Mouse (Mus musculus) spleen, adult 2 months (tissue): ENCODE measurements around the gene Rnf212b. TPM values are rescaled to one million over a fixed set of nuclear protein-coding genes. Genes with fewer than 3 reads are reported as not detected.
A peak's percentile ranks its signal among the peaks of the same experiment; 100 is the strongest.

Experiments
- DNase-seq, 2 experiments: peaks; one replicate each; pipeline versions ENCODE4 v3.0.0 to v3.0.0-alpha.2; 2012 to 2021; ENCODE audit warnings: low spot score in 2 of 2, low read depth in 1 of 2
- H3K27ac ChIP-seq: fragments of 200-500 bp; 2 replicates; pipeline ENCODE4 v1.5.1; 2012; ENCODE audit warnings: low read length, inconsistent platforms; ENCODE audit not compliant: insufficient read depth
- H3K27me3 ChIP-seq: fragments of 200-500 bp; 2 replicates; pipeline ENCODE4 v1.6.1; 2012; ENCODE audit warnings: mild to moderate bottlenecking, moderate library complexity, low read length, inconsistent platforms; ENCODE audit not compliant: control insufficient read depth, insufficient read depth
- H3K36me3 ChIP-seq: fragments of 200-500 bp; 2 replicates; pipeline ENCODE4 v1.6.1; 2012; ENCODE audit warnings: mild to moderate bottlenecking, low read length, inconsistent platforms; ENCODE audit not compliant: control insufficient read depth, insufficient read depth
- H3K4me1 ChIP-seq: fragments of 200-500 bp; 2 replicates; pipeline ENCODE4 v1.6.1; 2011; ENCODE audit warnings: inconsistent platforms; ENCODE audit not compliant: control insufficient read depth, insufficient read depth, insufficient read length
- H3K4me3 ChIP-seq: fragments of 200-500 bp; 2 replicates; pipeline ENCODE4 v1.5.1; 2011; ENCODE audit warnings: mild to moderate bottlenecking, inconsistent platforms; ENCODE audit not compliant: insufficient read depth, insufficient read length; ENCODE audit errors: extremely low read depth
- CTCF ChIP-seq: fragments of 200-500 bp; IDR thresholded peaks from 2 replicates; pipeline ENCODE4 v1.5.1; 2011; ENCODE audit warnings: mild to moderate bottlenecking, inconsistent platforms; ENCODE audit not compliant: insufficient read depth, insufficient read length, insufficient replicate concordance; ENCODE audit errors: extremely low read depth
- POLR2A ChIP-seq: fragments of 200-500 bp; IDR thresholded peaks from 2 replicates; pipeline ENCODE4 v1.6.1; 2011; ENCODE audit warnings: low read depth, low read length, inconsistent platforms
- WGBS: fragments of 180-500 bp; shearing (Covaris S2); methylation state at CpG from one replicate; pipeline ENCODE4 v1.1.7; 2018; 5-methylcytosine and 5-hydroxymethylcytosine counted together
- polyA plus RNA-seq: library from polyadenylated mRNA; depleted of rRNA; stranded (reverse); fragments of >200 nt; gene quantifications from 2 replicates; pipeline ENCODE4 v1.2.3, GENCODE M21; 2012; rRNA removed

The Rnf212b gene
- polyA plus RNA-seq, 1 experiment = not detected

DNA sequence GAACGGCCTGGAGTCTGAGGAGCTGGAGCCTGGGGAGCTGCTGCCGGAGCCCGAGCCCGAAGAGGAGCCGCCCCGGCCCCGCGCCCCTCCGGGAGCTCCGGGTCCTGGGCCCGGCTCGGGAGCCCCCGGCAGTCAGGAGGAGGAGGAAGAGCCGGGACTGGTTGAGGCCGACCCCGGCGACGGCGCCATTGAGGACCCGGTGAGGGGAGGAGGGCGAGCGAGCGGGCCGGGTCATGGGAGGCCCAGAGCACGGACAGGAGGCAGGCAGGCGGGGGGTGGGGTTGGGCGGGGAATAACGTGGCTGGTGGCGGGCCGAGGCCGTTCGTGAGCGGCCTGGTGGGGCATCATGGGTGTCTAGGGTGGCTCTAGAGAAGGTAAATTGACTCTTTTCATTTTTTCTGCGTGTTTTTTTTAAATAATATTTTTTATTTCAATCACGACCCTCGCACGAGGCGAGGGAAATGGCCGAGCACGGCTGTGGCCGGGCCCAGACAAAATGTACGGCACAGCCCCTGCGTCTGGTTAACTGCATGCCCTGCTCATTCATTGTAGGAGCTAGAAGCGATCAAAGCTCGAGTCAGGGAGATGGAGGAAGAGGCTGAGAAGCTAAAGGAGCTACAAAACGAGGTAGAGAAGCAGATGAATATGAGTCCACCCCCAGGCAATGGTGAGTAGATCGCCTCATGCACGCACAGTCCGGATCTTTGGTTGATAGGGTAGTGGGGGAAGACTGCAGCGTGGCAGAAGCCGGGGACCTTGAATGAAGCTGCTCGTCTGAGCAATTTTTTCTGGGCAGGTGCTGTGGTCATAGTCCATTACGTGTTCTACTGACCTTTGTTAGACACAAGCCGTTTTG is 80.6 kb downstream of the Rnf212b start:
- Histone ChIP-seq H3K4me1 (peaks cover 10% of the 10 kb centered on the region; the same call in 1 of the 2 replicates), H3K27me3 (no peaks in the 10 kb centered on the region), H3K27ac (peak overlapping the region; percentile 75), H3K4me3 (peak overlapping the region; percentile 99), H3K36me3 (peaks cover 23% of the 10 kb centered on the region)
- DNase-seq = peak in 1 of 2 experiments; percentile 58
- WGBS = under 1% methylated on average over 54 of the region's 54 CpGs
- TF ChIP-seq CTCF (no peak), POLR2A (no peak)

DNA sequence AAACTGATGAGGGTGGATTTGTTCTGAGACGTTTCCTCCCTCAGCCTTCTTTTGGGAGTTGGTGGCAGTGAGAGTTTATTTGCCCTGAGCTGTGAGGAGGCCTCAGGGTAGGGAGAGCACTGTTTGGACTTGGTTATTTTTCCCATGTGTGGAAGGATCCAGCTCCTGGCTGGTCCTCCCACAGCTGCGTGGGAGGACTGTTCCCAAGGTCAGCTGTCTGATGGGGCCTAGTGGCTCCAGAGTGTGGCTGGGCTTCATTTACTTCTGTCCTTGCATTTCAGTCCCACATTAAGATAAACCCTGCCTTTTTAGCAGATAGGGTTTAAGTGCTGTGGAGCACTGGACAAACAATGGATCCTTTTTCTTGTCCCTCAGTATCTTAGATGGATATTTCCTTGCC is 83.5 kb downstream of the Rnf212b start:
- H3K36me3 ChIP-seq = peaks cover 23% of the 10 kb centered on the region
- 80% methylated on average over 2 of the region's 2 CpGs for WGBS
- no peak for TF ChIP-seq CTCF
- no peak for TF ChIP-seq POLR2A

DNA sequence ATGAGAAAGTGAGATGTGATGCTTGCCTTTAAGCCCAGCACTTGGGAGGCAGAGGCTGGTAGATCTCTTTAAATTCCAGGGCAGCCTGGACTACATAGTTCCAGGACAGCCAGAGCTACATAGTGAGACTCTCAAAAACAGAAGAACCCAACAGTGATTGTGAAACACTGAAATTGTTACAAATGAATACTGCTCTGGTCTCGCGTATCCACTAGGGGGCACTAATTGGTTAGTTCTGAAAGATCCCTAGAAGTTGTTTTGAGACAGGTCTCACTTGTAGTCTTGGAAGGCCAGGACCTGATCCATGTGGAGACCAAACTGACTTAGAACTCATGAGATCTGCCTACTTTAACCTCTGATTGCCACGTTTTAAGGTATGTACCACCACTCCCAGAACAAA is 86.4 kb downstream of the Rnf212b start:
- no peak overlapping the region for H3K27ac ChIP-seq
- peaks cover 23% of the 10 kb centered on the region for H3K36me3 ChIP-seq
- 2% methylated on average over 3 of the region's 3 CpGs for WGBS
- TF ChIP-seq POLR2A (no peak), CTCF (no peak)
- DNase-seq = peak; percentile 34 to 40
- H3K27me3 ChIP-seq = no peaks in the 10 kb centered on the region
- no peaks in the 10 kb centered on the region; the same call in 1 of the 2 replicates for H3K4me1 ChIP-seq
- H3K4me3 ChIP-seq = no peak overlapping the region

More for the DNA sequence above, 83.5 kb downstream of the Rnf212b start:
- no peak overlapping the region for H3K4me3 ChIP-seq
- no peak overlapping the region for H3K27ac ChIP-seq
- H3K27me3 ChIP-seq = no peaks in the 10 kb centered on the region
- no peak for DNase-seq
- H3K4me1 ChIP-seq = peaks cover 10% of the 10 kb centered on the region; the same call in 1 of the 2 replicates

DNA sequence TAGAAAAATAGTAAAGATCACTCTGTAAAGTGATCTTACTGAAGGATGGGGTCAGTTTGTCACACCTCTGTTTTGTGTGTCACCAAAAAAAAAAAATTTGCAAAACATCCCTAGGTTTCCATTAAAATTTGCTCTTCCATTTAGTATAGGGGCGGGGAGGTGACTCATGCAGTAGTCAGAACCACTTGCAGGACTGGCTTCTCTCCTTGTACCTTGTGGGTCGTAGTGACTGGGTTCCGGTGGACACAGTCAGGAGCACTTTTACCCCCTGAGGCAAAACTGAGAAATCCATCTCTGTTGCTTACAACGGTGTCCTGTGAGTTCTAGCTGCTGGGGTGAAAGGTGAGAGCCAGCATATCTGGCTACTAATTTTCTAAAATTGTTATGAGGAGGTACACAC is 89.7 kb downstream of the Rnf212b start:
- Histone ChIP-seq H3K4me3 (no peak overlapping the region), H3K36me3 (peaks cover 2% of the 10 kb centered on the region; the same call in 1 of the 2 replicates), H3K4me1 (no peaks in the 10 kb centered on the region; the same call in 1 of the 2 replicates), H3K27ac (no peak overlapping the region), H3K27me3 (no peaks in the 10 kb centered on the region)
- no peak for DNase-seq
- TF ChIP-seq CTCF = no peak
- TF ChIP-seq POLR2A = no peak
- WGBS = 92% methylated on average over 4 of the region's 4 CpGs

Other genes starting within 250 kb of the Rnf212b start
- 3.0 and 3.9 TPM in 2 replicates for gene Ajuba, start 236.6 kb upstream of the Rnf212b start, polyA plus RNA-seq
- gene 4931414P19Rik, start 208.1 kb upstream of the Rnf212b start, polyA plus RNA-seq = 4.2 and 6.0 TPM in 2 replicates
- gene Psmb5, start 196.1 kb upstream of the Rnf212b start, polyA plus RNA-seq = 82.5 and 102 TPM in 2 replicates
- gene Psmb11, start 192.7 kb upstream of the Rnf212b start, polyA plus RNA-seq = not detected in 2 replicates
- gene Gm17606, start 173.2 kb upstream of the Rnf212b start, polyA plus RNA-seq = not detected in 2 replicates
- 7.3 and 10.8 TPM in 2 replicates for gene Cdh24, start 172.8 kb upstream of the Rnf212b start, polyA plus RNA-seq
- 32.9 and 66.9 TPM in 2 replicates for gene 1700123O20Rik, start 127.9 kb upstream of the Rnf212b start, polyA plus RNA-seq
- 126 and 130 TPM in 2 replicates for gene Acin1, start 127.2 kb upstream of the Rnf212b start, polyA plus RNA-seq
- 0.04 and 0.07 TPM in 2 replicates for gene Gm29776, start 115.3 kb upstream of the Rnf212b start, polyA plus RNA-seq
- gene Cebpe, start 102.0 kb upstream of the Rnf212b start, polyA plus RNA-seq = 5.2 and 5.9 TPM in 2 replicates
- 10.8 and 13.3 TPM in 2 replicates for gene Slc7a8, start 32.2 kb upstream of the Rnf212b start, polyA plus RNA-seq
- 2.8 and 4.1 TPM in 2 replicates for gene Homez, start 56.8 kb downstream of the Rnf212b start, polyA plus RNA-seq
- 6.3 and 10.7 TPM in 2 replicates for gene Ppp1r3e, start 63.4 kb downstream of the Rnf212b start, polyA plus RNA-seq
- gene Bcl2l2, start 69.2 kb downstream of the Rnf212b start, polyA plus RNA-seq = 16.6 and 16.9 TPM in 2 replicates
- 3.1 TPM in 1 of 2 replicates, not detected in the other for gene Gm20521, start 69.3 kb downstream of the Rnf212b start, polyA plus RNA-seq
- 73.3 and 76.7 TPM in 2 replicates for gene Pabpn1, start 78.4 kb downstream of the Rnf212b start, polyA plus RNA-seq
- gene Slc22a17, start 99.0 kb downstream of the Rnf212b start, polyA plus RNA-seq = 18.5 and 18.9 TPM in 2 replicates
- 2.4 and 3.7 TPM in 2 replicates for gene Efs, start 112.0 kb downstream of the Rnf212b start, polyA plus RNA-seq
- gene Il25, start 118.6 kb downstream of the Rnf212b start, polyA plus RNA-seq = not detected in 2 replicates
- 0.14 TPM in 1 of 2 replicates, not detected in the other for gene Cmtm5, start 122.1 kb downstream of the Rnf212b start, polyA plus RNA-seq
- gene Myh6, start 152.8 kb downstream of the Rnf212b start, polyA plus RNA-seq = 0.02 and 0.61 TPM in 2 replicates
- not detected in 2 replicates for gene Gm17428, start 162.8 kb downstream of the Rnf212b start, polyA plus RNA-seq
- gene Myh7, start 180.5 kb downstream of the Rnf212b start, polyA plus RNA-seq = not detected in 2 replicates
- gene Ngdn, start 201.3 kb downstream of the Rnf212b start, polyA plus RNA-seq = 10.4 and 11.0 TPM in 2 replicates